Mouse (Mus musculus) hindbrain, embryonic 11.5 days (tissue): ENCODE measurements at regions not wholly inside any gene's neighbourhood (a gene's known extent, or its start where the extent isn't known, plus 50 kb on each side); places are given as distances from the start of the nearest gene placed in this dataset.

Experiments
- ATAC-seq: fragments of 200-750 bp; cut with Nextera tagmentation; 2 replicates; pipeline ENCODE4 v1.8.0; 2017; ENCODE audit warnings: mild to moderate bottlenecking, moderate TSS enrichment, moderate library complexity; ENCODE audit not compliant: low FRiP score
- DNase-seq: peaks from one replicate; pipeline ENCODE4 v3.0.0-alpha.2; 2015; ENCODE audit warnings: low spot score
- H3K27ac ChIP-seq: fragments of 300-500 bp; sonication (generic); 2 replicates; pipeline ENCODE4 v1.5.1; 2014; ENCODE audit warnings: mild to moderate bottlenecking, low read depth, low read length
- H3K27me3 ChIP-seq: fragments of 300-500 bp; sonication (generic); 2 replicates; pipeline ENCODE4 v1.6.1; 2014; ENCODE audit warnings: mild to moderate bottlenecking, low read length, moderate library complexity, mixed read lengths; ENCODE audit not compliant: control insufficient read depth, insufficient read depth
- H3K36me3 ChIP-seq: fragments of 300-500 bp; sonication (generic); 2 replicates; pipeline ENCODE4 v1.6.1; 2014; ENCODE audit warnings: mild to moderate bottlenecking, low read length, moderate library complexity, mixed read lengths; ENCODE audit not compliant: control insufficient read depth, insufficient read depth
- H3K4me1 ChIP-seq: fragments of 300-500 bp; sonication (generic); replicated peaks from 2 replicates; pipeline ENCODE4 v1.6.1; 2014; ENCODE audit warnings: low read length, mixed read lengths; ENCODE audit not compliant: control insufficient read depth, insufficient read depth
- H3K4me2 ChIP-seq: fragments of 300-500 bp; sonication (generic); replicated peaks from 2 replicates; pipeline ENCODE4 v1.6.1; 2014; ENCODE audit warnings: mild to moderate bottlenecking, low read depth, low read length
- H3K4me3 ChIP-seq: fragments of 300-500 bp; sonication (generic); 2 replicates; pipeline ENCODE4 v1.5.1; 2014; ENCODE audit warnings: low read depth, low read length
- H3K9ac ChIP-seq: fragments of 300-500 bp; sonication (generic); 2 replicates; pipeline ENCODE4 v1.6.1; 2014; ENCODE audit warnings: low read depth, low read length
- H3K9me3 ChIP-seq: fragments of 300-500 bp; sonication (generic); 2 replicates; pipeline ENCODE4 v1.6.1; 2016; ENCODE audit warnings: low read length; ENCODE audit not compliant: control insufficient read depth
- WGBS: fragments of 180-500 bp; shearing (Covaris S2); extraction: QIAGEN DNeasy Blood & Tissue Kit; methylation state at CpG from one replicate; pipeline ENCODE4 v1.1.7; 2014; 5-methylcytosine and 5-hydroxymethylcytosine counted together

DNA sequence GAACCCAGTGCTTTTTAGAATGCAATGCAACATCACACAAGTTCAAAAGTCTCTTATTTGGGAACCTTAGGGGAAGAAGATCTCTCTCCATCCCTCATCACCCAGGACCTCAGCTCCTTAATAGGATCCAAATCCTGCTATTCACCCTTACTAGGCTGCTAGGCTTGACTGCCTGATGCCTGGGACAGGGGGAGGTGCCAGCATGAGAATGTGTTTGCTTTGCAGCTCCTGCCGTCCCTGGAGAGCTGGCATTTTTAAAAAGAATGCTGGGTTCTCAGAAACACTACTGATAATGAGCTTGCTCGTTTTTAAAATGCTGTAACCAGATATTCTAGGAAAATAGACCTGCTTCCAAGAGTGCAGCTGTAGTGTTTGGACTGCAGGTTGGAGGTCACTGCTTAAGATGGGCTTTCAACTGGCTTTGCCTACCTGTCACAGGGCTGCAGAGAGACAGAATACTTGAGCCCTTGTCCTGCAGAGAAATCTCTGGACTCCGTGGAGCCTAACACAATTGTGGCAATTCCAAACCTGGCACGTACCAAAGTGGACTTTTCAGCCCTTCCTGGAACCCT lies 463.7 kb upstream of the Tnp1 start:
- Histone ChIP-seq H3K4me1 (no peaks in the 10 kb centered on the region), H3K4me3 (no peak overlapping the region), H3K27me3 (no peaks in the 10 kb centered on the region), H3K9me3 (no peaks in the 10 kb centered on the region), H3K36me3 (no peaks in the 10 kb centered on the region), H3K4me2 (no peak overlapping the region), H3K27ac (no peak overlapping the region), H3K9ac (no peak overlapping the region)
- no peak for ATAC-seq
- WGBS, result 49% methylated on average over 4 of the region's 4 CpGs
- DNase-seq, result no peak

DNA sequence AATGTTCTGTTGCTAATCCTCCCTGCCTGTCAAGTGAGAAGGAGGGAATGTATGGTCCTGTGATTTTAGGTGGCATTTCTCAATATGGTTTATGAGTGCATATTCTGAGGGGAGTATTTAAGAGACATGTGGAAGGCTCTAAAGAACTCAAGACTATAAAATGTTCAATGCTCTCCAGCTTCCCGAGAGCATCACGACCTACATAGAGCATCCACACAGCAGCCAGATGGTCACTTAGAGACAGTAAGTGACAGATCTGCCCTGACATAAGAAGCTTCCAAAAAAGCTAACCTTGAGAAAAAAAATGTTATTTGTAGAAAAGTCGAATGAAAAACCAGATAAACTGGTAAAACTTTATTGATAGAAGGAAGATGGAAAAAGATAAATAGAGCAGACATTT lies 444.9 kb upstream of the Tnp1 start:
- no peak for ATAC-seq
- Histone ChIP-seq H3K27me3 (no peaks in the 10 kb centered on the region), H3K4me3 (no peak overlapping the region), H3K27ac (no peak overlapping the region), H3K36me3 (no peaks in the 10 kb centered on the region), H3K9ac (no peak overlapping the region), H3K4me1 (no peaks in the 10 kb centered on the region), H3K4me2 (no peak overlapping the region), H3K9me3 (no peaks in the 10 kb centered on the region)
- no peak for DNase-seq
- WGBS, result 79% methylated on average over 3 of the region's 3 CpGs

DNA sequence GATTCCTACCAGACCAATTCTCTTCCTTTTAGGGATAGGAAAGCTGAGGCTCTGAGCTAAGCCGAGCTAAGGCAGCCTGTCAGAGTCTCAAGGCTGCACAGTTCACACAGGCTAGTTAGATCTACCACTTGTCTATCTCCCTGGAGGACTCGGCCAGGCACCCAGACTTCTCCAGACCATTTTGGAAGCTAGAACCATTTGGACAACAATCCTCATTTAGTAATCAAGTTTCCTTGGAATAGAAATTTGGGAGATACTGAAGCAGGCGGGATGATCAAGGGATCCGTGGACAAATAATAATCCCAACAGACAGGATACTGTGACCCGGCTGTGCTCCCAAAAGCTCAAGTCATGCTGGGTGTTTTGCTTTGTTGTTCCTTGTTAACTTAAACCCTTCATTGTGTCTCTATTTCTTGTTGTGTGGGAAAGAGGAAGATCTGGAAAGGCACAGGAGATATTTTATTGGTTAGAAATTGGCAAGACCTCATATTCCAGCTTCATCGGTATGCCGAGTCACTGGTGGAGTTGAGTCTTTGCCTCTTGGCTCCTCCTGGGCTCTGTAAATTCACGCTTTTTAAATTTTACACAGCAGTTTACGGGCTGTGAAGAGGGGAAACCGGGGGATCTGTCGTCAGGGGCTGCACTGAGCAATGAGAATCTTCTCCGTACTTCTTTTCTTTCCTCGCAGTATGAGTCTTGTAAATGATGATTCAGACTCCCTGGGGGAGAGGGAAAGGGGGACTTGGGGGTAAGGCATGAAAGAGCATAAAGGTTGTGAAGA lies 444.2 kb upstream of the Tnp1 start:
- H3K9me3 ChIP-seq, result no peaks in the 10 kb centered on the region
- no peaks in the 10 kb centered on the region for H3K27me3 ChIP-seq
- ATAC-seq (no peak), DNase-seq (no peak)
- no peak overlapping the region for H3K4me3 ChIP-seq
- no peaks in the 10 kb centered on the region for H3K36me3 ChIP-seq
- H3K27ac ChIP-seq, result no peak overlapping the region
- no peaks in the 10 kb centered on the region for H3K4me1 ChIP-seq
- H3K9ac ChIP-seq, result no peak overlapping the region
- WGBS, result 61% methylated on average over 13 of the region's 13 CpGs
- no peak overlapping the region for H3K4me2 ChIP-seq

DNA sequence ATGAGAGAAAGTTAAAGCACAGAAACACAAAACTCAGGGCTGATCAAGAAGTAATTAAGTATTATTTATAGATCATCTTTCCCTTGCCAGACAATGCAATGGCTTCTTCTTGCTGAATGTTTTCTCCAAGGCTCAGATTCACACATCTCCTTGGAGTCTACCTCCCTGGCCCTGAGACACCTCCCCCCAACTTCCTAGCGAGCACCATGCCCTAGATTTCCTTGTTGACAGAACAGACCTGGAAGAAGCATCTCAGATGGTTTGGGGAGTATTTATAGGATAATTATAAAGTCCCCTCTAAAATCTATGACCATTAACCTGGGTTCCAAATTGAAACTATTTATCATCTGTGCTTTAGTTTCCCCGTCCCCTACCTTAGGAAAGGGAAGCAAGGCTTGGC lies 441.6 kb upstream of the Tnp1 start:
- H3K27me3 ChIP-seq, result no peaks in the 10 kb centered on the region
- DNase-seq (no peak), ATAC-seq (no peak)
- no peaks in the 10 kb centered on the region for H3K4me1 ChIP-seq
- H3K36me3 ChIP-seq, result no peaks in the 10 kb centered on the region
- H3K27ac ChIP-seq, result no peak overlapping the region
- H3K9me3 ChIP-seq, result no peaks in the 10 kb centered on the region
- H3K4me2 ChIP-seq, result no peak overlapping the region
- no peak overlapping the region for H3K9ac ChIP-seq
- 82% methylated on average over 2 of the region's 2 CpGs for WGBS
- H3K4me3 ChIP-seq, result no peak overlapping the region

DNA sequence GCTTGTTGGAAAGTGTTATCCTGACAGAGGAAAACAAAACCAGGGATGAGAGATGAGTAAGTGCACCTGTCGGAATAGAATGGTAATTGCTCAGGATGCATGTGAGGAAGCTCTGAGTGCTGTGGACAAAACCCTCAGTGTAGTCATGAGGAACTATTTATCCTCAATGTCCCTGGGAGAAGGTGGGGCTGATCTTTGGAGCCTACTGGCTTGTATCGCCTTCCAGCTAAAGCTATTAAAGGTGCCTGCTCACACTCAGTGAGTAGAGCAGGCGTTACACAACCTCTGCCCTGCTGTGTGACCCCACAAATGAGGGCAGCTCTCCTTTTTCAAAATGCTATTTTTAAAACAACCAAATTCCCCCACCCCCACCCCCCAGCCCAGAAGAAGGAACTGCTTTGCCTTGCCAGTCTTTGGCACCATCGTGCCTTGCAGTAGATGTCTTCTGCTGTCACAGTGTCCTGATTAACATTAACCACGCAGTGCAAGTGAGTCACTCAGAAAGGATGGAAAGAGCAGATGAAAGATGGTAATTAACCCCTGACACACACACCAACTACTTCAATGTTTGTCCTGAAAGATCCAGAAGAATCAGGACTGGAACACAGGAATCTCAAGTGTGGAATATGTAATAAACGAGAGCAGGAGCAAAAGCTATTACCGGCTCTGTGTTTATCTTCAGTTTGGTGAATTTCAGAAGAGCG lies 440.8 kb upstream of the Tnp1 start:
- 82% methylated on average over 8 of the region's 8 CpGs for WGBS
- Histone ChIP-seq H3K4me3 (no peak overlapping the region), H3K9me3 (no peaks in the 10 kb centered on the region), H3K4me1 (no peaks in the 10 kb centered on the region), H3K27me3 (no peaks in the 10 kb centered on the region), H3K27ac (no peak overlapping the region), H3K36me3 (no peaks in the 10 kb centered on the region), H3K4me2 (no peak overlapping the region), H3K9ac (no peak overlapping the region)
- ATAC-seq (no peak), DNase-seq (no peak)

DNA sequence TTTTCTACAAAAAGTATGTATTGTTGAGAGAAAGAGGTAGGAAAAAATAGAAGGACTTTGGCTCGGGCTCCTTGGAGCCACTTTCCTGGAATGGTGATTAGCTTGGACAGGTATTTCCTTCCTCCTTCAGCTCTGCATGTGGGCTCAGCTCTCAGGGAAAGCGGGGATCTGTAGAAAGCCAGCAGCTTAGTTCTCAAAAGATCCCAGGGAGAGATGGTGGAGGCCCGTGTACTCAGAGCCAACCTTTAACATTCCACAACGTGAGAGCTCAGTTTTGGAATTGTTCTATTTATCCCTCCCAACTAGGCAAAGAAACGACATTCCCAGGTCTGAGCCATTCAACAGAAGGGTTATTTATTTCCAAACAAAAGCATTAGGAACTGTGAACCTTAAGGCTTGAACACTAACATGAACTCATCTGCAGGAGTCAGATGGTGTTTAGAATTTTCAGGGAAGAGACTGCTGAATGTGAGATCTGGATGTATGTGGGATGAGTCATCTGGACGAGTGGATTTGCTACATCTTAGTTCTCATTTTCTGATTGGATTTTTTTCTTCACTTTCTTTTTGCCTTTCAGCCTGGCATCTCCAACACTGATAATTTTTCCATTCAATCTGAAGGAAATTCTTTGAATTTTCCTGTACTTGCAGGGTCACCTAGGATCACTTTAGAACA lies 428.6 kb upstream of the Tnp1 start:
- Histone ChIP-seq H3K36me3 (no peaks in the 10 kb centered on the region), H3K9me3 (no peaks in the 10 kb centered on the region), H3K4me2 (no peak overlapping the region), H3K9ac (no peak overlapping the region), H3K4me3 (no peak overlapping the region), H3K4me1 (no peaks in the 10 kb centered on the region), H3K27me3 (no peaks in the 10 kb centered on the region), H3K27ac (no peak overlapping the region)
- no peak for DNase-seq
- WGBS, result 58% methylated on average over 6 of the region's 6 CpGs
- ATAC-seq, result no peak

DNA sequence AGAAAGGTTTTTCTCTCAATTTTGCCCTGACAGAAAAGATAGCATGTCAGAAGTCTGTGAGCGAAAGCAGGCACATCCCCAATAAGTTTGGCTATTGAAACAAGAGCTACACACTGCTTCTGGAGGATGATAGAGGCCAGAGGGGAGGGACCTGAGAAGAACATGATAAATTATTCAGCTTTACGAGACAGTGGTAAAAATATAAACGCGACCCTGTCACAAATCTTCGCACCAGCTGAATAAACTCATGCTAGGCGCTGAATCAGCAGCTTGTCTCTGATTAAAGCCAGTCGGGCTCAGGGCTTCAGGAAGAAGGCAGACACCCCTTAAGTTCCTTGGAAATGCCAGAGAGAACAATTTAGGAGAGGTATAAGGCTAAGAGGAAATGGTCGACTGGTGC lies 422.7 kb upstream of the Tnp1 start:
- no peak overlapping the region for H3K27ac ChIP-seq
- H3K9ac ChIP-seq, result no peak overlapping the region
- no peaks in the 10 kb centered on the region for H3K27me3 ChIP-seq
- no peaks in the 10 kb centered on the region for H3K9me3 ChIP-seq
- ATAC-seq, result no peak
- H3K36me3 ChIP-seq, result no peaks in the 10 kb centered on the region
- H3K4me3 ChIP-seq, result no peak overlapping the region
- 66% methylated on average over 8 of the region's 8 CpGs for WGBS
- H3K4me2 ChIP-seq, result no peak overlapping the region
- no peak for DNase-seq
- no peaks in the 10 kb centered on the region for H3K4me1 ChIP-seq

DNA sequence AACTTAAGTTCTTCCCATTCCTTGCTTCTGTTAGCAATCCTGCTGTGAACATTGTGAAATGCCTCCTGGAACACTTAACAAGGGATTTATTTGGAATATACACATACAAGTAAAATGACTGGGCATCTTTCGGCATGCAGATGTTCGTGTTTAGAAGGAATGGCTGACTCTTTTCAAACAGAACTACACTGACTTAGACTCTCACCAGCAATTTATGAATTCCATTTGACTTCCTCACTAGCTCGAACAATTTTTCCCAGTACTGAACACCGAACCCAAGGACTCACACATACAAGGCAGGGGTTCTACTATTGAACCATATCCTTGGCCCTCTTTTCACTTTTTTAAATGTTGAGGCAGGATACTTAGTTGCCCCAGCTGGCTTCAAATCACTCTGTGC lies 412.4 kb upstream of the Tnp1 start:
- 90% methylated on average over 4 of the region's 4 CpGs for WGBS
- H3K4me2 ChIP-seq, result no peak overlapping the region
- no peak overlapping the region for H3K9ac ChIP-seq

More for the DNA sequence above, 412.4 kb upstream of the Tnp1 start:
- Histone ChIP-seq H3K27me3 (no peaks in the 10 kb centered on the region), H3K9me3 (no peaks in the 10 kb centered on the region), H3K4me3 (no peak overlapping the region), H3K4me1 (no peaks in the 10 kb centered on the region), H3K27ac (no peak overlapping the region), H3K36me3 (no peaks in the 10 kb centered on the region)
- ATAC-seq (no peak), DNase-seq (no peak)
